Mouse (Mus musculus): ENCODE results near the gene Plac1. TPM values are rescaled to one million over a fixed set of nuclear protein-coding genes. Genes with fewer than 3 reads are reported as not detected.
"Not testable (repeated sequence)": the region's sequence is repeated elsewhere in the genome, so short reads cannot be mapped to it uniquely, and the experiment has no call there.

The Plac1 gene
- polyA plus RNA-seq, 1 experiment from 2014 or later: not detected

DNA sequence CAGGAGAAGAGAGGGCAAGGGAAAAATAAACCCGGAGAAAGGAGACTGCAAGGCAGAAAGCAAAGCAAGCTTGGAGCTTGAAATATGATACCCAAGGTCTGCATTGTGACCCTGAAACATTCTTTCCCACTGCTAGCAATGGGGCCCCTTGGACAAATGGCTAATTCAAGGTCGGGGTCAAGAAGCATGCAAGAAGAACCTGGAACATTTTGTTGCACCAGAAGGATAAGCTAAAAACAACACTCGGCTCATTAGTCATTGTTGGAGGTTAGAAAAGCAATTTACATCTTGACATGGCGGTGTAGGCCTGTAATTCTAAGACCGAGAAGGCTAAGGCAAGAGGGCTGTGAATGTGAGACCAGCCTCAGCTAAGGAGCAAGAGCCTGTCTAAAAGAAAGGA lies 200.3 kb downstream of the Plac1 start:
- Histone ChIP-seq H3K27me3 (ENCODE audit: control insufficient read depth, insufficient read depth, low read length) (no peaks in the 10 kb centered on the region), H3K27ac (ENCODE audit: low read depth, low read length) (no peak overlapping the region), H3K9me3 (ENCODE audit: control insufficient read depth, low read length) (no peaks in the 10 kb centered on the region), H3K4me2 (ENCODE audit: low read depth, low read length) (no peak overlapping the region), H3K9ac (replicated peaks; ENCODE audit: low read depth, low read length) (no peak overlapping the region), H3K4me3 (ENCODE audit: low read depth, low read length) (no peak overlapping the region), H3K4me1 (ENCODE audit: control insufficient read depth, insufficient read depth, low read length) (no peaks in the 10 kb centered on the region), H3K36me3 (ENCODE audit: control insufficient read depth, insufficient read depth, low read length) (no peaks in the 10 kb centered on the region)
- no peak for ATAC-seq (ENCODE audit: low read depth)
- WGBS: 41% methylated on average over 5 of the region's 5 CpGs

DNA sequence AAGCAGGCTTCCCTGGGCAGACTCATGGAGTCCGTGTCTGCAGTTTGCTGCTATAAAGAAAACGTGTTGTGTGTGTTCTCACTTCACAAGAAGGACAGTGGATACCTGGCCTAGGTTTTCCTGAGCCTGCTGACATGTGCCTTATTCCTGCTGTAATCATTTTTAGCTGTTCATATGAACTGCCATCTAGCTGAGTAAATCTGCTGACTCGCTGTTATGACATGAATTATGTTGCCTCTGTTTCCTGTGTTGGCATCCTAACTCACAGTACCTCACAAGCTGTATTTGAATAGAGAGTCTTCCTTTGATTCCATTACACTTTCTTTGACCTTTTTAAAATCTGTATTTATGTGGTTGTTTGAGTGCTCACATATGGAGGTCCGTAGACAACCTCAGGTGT lies 201.7 kb downstream of the Plac1 start:
- H3K9ac ChIP-seq (replicated peaks; ENCODE audit: low read depth, low read length): no peak overlapping the region
- H3K4me2 ChIP-seq (ENCODE audit: low read depth, low read length): no peak overlapping the region
- WGBS: 91% methylated on average over 4 of the region's 4 CpGs
- H3K27ac ChIP-seq (ENCODE audit: low read depth, low read length): no peak overlapping the region
- H3K9me3 ChIP-seq (ENCODE audit: control insufficient read depth, low read length): no peaks in the 10 kb centered on the region
- ATAC-seq (ENCODE audit: low read depth): no peak
- H3K4me3 ChIP-seq (ENCODE audit: low read depth, low read length): no peak overlapping the region
- H3K27me3 ChIP-seq (ENCODE audit: control insufficient read depth, insufficient read depth, low read length): no peaks in the 10 kb centered on the region
- no peaks in the 10 kb centered on the region for H3K4me1 ChIP-seq (ENCODE audit: control insufficient read depth, insufficient read depth, low read length)
- H3K36me3 ChIP-seq (ENCODE audit: control insufficient read depth, insufficient read depth, low read length): no peaks in the 10 kb centered on the region

DNA sequence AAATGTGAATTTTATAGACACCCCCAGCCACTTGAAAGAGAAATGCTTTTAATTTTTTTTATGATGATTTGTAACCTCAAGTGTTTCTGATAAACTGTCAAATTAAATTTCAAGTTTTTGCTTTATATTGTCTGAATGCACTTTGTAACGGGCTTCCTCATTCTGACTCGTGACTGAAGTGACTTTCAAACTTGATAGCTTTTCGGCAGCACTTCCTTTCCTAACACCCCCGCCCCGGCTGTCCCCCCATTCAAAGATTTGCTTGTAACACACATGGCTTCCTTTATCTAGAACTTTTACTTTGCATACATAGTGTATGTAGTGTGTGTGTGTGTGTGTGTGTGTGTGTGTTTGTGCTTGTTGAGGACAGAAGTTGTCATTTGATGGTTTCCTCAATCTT lies 210.4 kb downstream of the Plac1 start:
- Histone ChIP-seq H3K9me3 (ENCODE audit: control insufficient read depth, low read length) (no peaks in the 10 kb centered on the region), H3K9ac (replicated peaks; ENCODE audit: low read depth, low read length) (no peak overlapping the region), H3K27ac (ENCODE audit: low read depth, low read length) (no peak overlapping the region), H3K36me3 (ENCODE audit: control insufficient read depth, insufficient read depth, low read length) (no peaks in the 10 kb centered on the region), H3K27me3 (ENCODE audit: control insufficient read depth, insufficient read depth, low read length) (no peaks in the 10 kb centered on the region), H3K4me1 (ENCODE audit: control insufficient read depth, insufficient read depth, low read length) (no peaks in the 10 kb centered on the region), H3K4me2 (ENCODE audit: low read depth, low read length) (no peak overlapping the region), H3K4me3 (ENCODE audit: low read depth, low read length) (no peak overlapping the region)
- ATAC-seq (ENCODE audit: low read depth): no peak
- 74% methylated on average over 5 of the region's 5 CpGs for WGBS

DNA sequence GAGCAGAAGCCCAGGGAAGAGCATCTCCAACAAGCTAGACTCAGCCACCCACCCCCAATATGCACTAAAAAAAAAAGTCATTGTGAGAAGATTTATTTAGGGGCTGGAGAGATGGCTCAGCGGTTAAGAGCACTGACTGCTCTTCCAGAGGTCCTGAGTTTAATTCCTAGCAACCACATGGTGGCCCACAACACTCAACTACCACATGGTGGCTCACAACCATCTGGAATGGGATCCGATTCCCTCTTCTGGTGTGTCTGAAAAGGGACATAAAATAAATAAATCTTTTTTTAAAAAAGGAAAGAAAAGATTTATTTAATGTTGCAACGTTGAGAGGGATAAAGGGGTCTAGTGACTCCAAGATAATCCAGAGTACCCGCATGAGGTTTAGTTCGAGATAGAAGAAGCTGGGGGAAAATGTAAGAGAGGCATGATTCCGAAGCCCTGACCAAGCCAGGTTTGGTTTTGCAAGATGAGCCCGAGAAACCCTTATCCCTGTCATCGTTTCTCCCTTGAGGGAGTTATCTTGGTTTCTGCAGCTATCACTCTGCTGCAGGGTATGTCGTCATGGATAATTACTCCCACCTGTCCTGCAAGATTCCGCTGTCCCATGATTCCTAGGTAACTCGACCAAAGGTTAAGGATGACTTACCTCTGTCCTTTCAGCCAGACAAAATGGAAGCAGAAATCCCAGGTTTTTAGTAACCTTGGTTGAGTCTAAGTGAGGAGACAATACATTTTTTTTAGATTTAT lies 214.3 kb downstream of the Plac1 start:
- ATAC-seq (ENCODE audit: low read depth): no peak
- H3K27ac ChIP-seq (ENCODE audit: low read depth, low read length): no peak overlapping the region
- WGBS: 62% methylated on average over 11 of the region's 11 CpGs

DNA sequence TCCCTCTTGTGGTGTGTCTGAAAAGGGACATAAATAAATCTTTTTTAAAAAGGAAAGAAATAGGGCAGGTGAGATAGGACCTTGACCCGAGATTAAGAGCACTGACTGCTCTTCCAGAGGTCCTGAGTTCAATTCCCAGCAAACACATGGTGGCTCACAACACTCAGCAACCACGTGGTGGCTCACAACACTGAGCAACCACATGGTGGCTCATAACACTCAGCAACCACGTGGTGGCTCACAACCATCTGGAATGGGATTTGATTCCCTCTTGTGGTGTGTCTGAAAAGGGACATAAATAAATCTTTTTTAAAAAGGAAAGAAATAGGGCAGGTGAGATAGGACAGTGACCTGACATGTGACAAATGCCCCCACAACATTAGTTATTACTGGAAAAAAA lies 215.6 kb downstream of the Plac1 start:
- H3K27me3 ChIP-seq (ENCODE audit: control insufficient read depth, insufficient read depth, low read length); ATAC-seq (ENCODE audit: low read depth); H3K9me3 ChIP-seq (ENCODE audit: control insufficient read depth, low read length); H3K4me2 ChIP-seq (ENCODE audit: low read depth, low read length); H3K36me3 ChIP-seq (ENCODE audit: control insufficient read depth, insufficient read depth, low read length); H3K4me1 ChIP-seq (ENCODE audit: control insufficient read depth, insufficient read depth, low read length); H3K9ac ChIP-seq (replicated peaks; ENCODE audit: low read depth, low read length); H3K27ac ChIP-seq (ENCODE audit: low read depth, low read length); H3K4me3 ChIP-seq (ENCODE audit: low read depth, low read length): not testable (repeated sequence)
- 26% methylated on average over 3 of the region's 3 CpGs for WGBS

More for the DNA sequence above, 214.3 kb downstream of the Plac1 start:
- H3K4me2 ChIP-seq (ENCODE audit: low read depth, low read length): no peak overlapping the region
- no peak overlapping the region for H3K4me3 ChIP-seq (ENCODE audit: low read depth, low read length)
- no peak overlapping the region for H3K9ac ChIP-seq (replicated peaks; ENCODE audit: low read depth, low read length)
- H3K36me3 ChIP-seq (ENCODE audit: control insufficient read depth, insufficient read depth, low read length): no peaks in the 10 kb centered on the region
- H3K4me1 ChIP-seq (ENCODE audit: control insufficient read depth, insufficient read depth, low read length): no peaks in the 10 kb centered on the region
- no peaks in the 10 kb centered on the region for H3K9me3 ChIP-seq (ENCODE audit: control insufficient read depth, low read length)
- H3K27me3 ChIP-seq (ENCODE audit: control insufficient read depth, insufficient read depth, low read length): no peaks in the 10 kb centered on the region

DNA sequence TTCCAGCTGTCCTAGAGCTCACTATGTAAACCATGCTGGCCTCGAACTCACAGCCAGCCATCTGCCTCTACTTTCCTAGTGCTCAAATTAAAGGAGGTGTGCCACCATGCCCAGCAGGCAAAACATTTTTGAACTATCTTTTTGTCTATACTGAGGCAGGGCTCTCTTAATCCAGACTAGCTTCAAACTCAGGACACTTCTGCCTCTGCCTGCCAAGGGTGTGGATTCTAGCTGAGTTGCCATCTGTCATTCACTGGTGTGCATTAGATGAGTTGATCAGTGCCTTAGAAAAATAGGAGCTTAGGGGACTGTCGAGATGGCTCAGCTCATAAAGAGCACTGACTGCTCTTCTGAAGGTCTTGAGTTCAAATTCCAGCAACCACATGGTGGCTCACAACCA lies 216.9 kb downstream of the Plac1 start:
- no peak for ATAC-seq (ENCODE audit: low read depth)
- Histone ChIP-seq H3K9me3 (ENCODE audit: control insufficient read depth, low read length) (no peaks in the 10 kb centered on the region), H3K27me3 (ENCODE audit: control insufficient read depth, insufficient read depth, low read length) (no peaks in the 10 kb centered on the region), H3K4me2 (ENCODE audit: low read depth, low read length) (no peak overlapping the region), H3K36me3 (ENCODE audit: control insufficient read depth, insufficient read depth, low read length) (no peaks in the 10 kb centered on the region), H3K4me3 (ENCODE audit: low read depth, low read length) (no peak overlapping the region), H3K27ac (ENCODE audit: low read depth, low read length) (no peak overlapping the region), H3K4me1 (ENCODE audit: control insufficient read depth, insufficient read depth, low read length) (no peaks in the 10 kb centered on the region), H3K9ac (replicated peaks; ENCODE audit: low read depth, low read length) (no peak overlapping the region)
- WGBS: 81% methylated on average over 2 of the region's 2 CpGs

MicroRNA genes within 50 kb of the gene (microRNA counts, 519-probe panel; counts per million panel counts)
- microRNA mmu-miR-322: 4,150 counts per million, percentile 48 among the panel's probes with 10 or more counts
- not detected for microRNA mmu-miR-351
- not detected for microRNA mmu-miR-450a-3p
- 3,543 counts per million, percentile 29 among the panel's probes with 10 or more counts for microRNA mmu-miR-450a-5p
- not detected for microRNA mmu-miR-450b-3p
- microRNA mmu-miR-450b-5p: not detected
- microRNA mmu-miR-503: not detected
- microRNA mmu-miR-542-3p: not detected
- microRNA mmu-miR-542-5p: not detected

Small RNA genes lying within 50 kb of the gene (microRNA-seq; reads per million reads assigned to microRNA genes)
- gene Mir322 (4,287 reads per million, percentile 91 among the genes with 10 or more reads in this experiment), gene Mir351 (759 reads per million, percentile 74 among the genes with 10 or more reads in this experiment), gene Mir450-1 (2.8 reads per million, percentile 2 among the genes with 10 or more reads in this experiment), gene Mir450-2 (2.8 reads per million, percentile 2 among the genes with 10 or more reads in this experiment), gene Mir450b (21.1 reads per million, percentile 24 among the genes with 10 or more reads in this experiment), gene Mir503 (106 reads per million, percentile 48 among the genes with 10 or more reads in this experiment), gene Mir542 (129 reads per million, percentile 50 among the genes with 10 or more reads in this experiment)

Other genes with a start within 250 kb of the Plac1 start
- 3.6 and 4.0 TPM in 2 replicates for gene Fam122b, start 29.7 kb upstream of the Plac1 start, polyA plus RNA-seq (2014; fragmentation: Nextera tagmentation; extraction: Ambion mirVana)
- not detected in 2 replicates for gene Fam122c, start 33.3 kb upstream of the Plac1 start, polyA plus RNA-seq (2014; fragmentation: Nextera tagmentation; extraction: Ambion mirVana)
- 41.9 and 55.4 TPM in 2 replicates for gene Mospd1, start 130.4 kb upstream of the Plac1 start, polyA plus RNA-seq (2014; fragmentation: Nextera tagmentation; extraction: Ambion mirVana)
- gene Etd, start 194.8 kb upstream of the Plac1 start, polyA plus RNA-seq (2014; fragmentation: Nextera tagmentation; extraction: Ambion mirVana): not detected in 2 replicates